ENCODE assay signal across 9 mouse cellular contexts in the genomic region with DNA sequence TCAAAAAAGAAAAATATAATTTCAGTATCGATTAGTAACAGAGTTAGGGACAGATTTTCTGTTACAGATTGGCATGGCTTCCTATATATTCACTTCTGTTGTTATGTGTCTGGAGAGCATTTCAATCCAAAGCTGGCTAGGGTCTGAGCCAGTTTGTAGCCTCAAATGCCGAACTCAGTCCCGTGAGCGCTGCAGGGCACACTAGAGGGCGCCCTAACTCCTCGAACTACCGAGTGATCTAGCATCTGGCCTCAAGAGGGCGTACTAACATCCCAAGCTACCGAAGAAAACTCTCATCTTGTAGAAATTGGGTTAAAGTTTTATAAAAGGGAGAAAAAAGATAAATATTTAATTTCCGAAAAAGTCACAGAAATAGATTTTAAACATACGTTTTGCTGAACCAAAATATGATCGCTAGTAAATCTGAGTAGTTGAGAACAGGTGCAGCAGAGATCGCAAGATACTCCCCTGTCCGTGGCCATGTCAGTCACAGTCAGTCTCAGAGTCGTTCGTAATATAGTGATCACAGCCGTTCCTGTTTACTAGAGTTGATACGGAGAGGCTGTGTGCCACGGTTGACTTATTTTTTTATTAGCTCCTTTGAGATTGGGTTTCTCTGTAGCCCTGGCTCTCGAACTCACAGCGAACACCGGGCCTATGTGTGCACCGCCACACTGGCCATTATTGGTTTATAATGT. TPM values are rescaled to one million over a fixed set of nuclear protein-coding genes. Genes with fewer than 3 reads are reported as not detected.
DNase-seq lines count a peak whose midpoint lies in the region; ATAC-seq and TF ChIP-seq lines count a peak whose summit lies in the region.
"Had no signal": no experiment of that assay in that cellular context is flagged by ENCODE, and none has a peak within 500 bp of the region (broad histone marks: within the 10 kb centered on the region; RNA-seq: fewer than 3 reads in every experiment).

No protein-coding gene starts in this region.

- no peaks in the 10 kb centered on the region for H3K36me3 ChIP-seq in forebrain, embryonic 14.5 days (ENCODE audit: control insufficient read depth, insufficient read depth, low read length)
- no peaks in the 10 kb centered on the region for H3K36me3 ChIP-seq in forebrain, embryonic 12.5 days (replicated peaks)
- H3K36me3 ChIP-seq in lung, embryonic 14.5 days (ENCODE audit: insufficient read depth), result no peaks in the 10 kb centered on the region
- H3K36me3 ChIP-seq: limb, embryonic 15.5 days had no signal

- DNase-seq in forebrain, embryonic 14.5 days (ENCODE audit: low spot score), result peak; percentile 66
- DNase-seq in brain, embryonic 14.5 days (ENCODE audit: low read depth), result peak; percentile 68
- peak; percentile 78 for DNase-seq in kidney, postnatal 10 days
- peak; percentile 85 for DNase-seq in lung, embryonic 14.5 days
- DNase-seq in spleen, adult 12 weeks (ENCODE audit: low spot score), result peak; percentile 21

- 53% methylated on average over 23 of the region's 23 CpGs for WGBS in forebrain, embryonic 14.5 days
- 51% methylated on average over 23 of the region's 23 CpGs for WGBS in forebrain, embryonic 12.5 days
- 47% methylated on average over 23 of the region's 23 CpGs for WGBS in lung, embryonic 14.5 days

- peak; percentile 91 for TF ChIP-seq CTCF in brain, embryonic 14.5 days (IDR thresholded peaks at IDR 0.05; ENCODE audit: borderline replicate concordance, extremely low read depth, insufficient read depth, insufficient read length)
- peak; percentile 86 for TF ChIP-seq CTCF in lung, embryonic 14.5 days (IDR thresholded peaks at IDR 0.05; ENCODE audit: low read depth)

- H3K4me2 ChIP-seq in forebrain, embryonic 14.5 days (ENCODE audit: low read length), result no peak overlapping the region
- no peak overlapping the region for H3K4me2 ChIP-seq in forebrain, embryonic 12.5 days
- no peak overlapping the region for H3K4me2 ChIP-seq in lung, embryonic 14.5 days
- H3K4me2 ChIP-seq: limb, embryonic 15.5 days had no signal

- no peak overlapping the region for H3K9ac ChIP-seq in forebrain, embryonic 14.5 days (ENCODE audit: low read length)
- no peak overlapping the region for H3K9ac ChIP-seq in forebrain, embryonic 12.5 days
- H3K9ac ChIP-seq in lung, embryonic 14.5 days, result no peak overlapping the region
- H3K9ac ChIP-seq: limb, embryonic 15.5 days had no signal

- no peak for TF ChIP-seq POLR2A in brain, embryonic 14.5 days (IDR thresholded peaks at IDR 0.05; ENCODE audit: borderline replicate concordance, extremely low read depth, insufficient read depth, insufficient read length, poor library complexity, severe bottlenecking)

- H3K4me1 ChIP-seq in forebrain, embryonic 14.5 days (ENCODE audit: control insufficient read depth, insufficient read depth, low read length), result no peaks in the 10 kb centered on the region
- H3K4me1 ChIP-seq in forebrain, embryonic 12.5 days, result no peaks in the 10 kb centered on the region
- no peaks in the 10 kb centered on the region for H3K4me1 ChIP-seq in lung, embryonic 14.5 days (ENCODE audit: insufficient read depth)
- H3K4me1 ChIP-seq: limb, embryonic 15.5 days had no signal

- no peaks in the 10 kb centered on the region for H3K9me3 ChIP-seq in forebrain, embryonic 14.5 days (replicated peaks; ENCODE audit: control insufficient read depth, low read length)
- no peaks in the 10 kb centered on the region for H3K9me3 ChIP-seq in forebrain, embryonic 12.5 days
- no peaks in the 10 kb centered on the region for H3K9me3 ChIP-seq in lung, embryonic 14.5 days (ENCODE audit: low read depth, low read length)
- H3K9me3 ChIP-seq: limb, embryonic 15.5 days had no signal

- ATAC-seq in forebrain, embryonic 14.5 days, result no peak
- no peak for ATAC-seq in forebrain, embryonic 12.5 days (ENCODE audit: low FRiP score)
- ATAC-seq in CD4-positive, CD25-positive, alpha-beta regulatory T cell, adult 4 months, result peak; percentile 81
- ATAC-seq in frontal cortex, adult (ENCODE audit: low TSS enrichment), result peak; percentile 88
- no peak for ATAC-seq in lung, embryonic 14.5 days (ENCODE audit: insufficient read depth)

- no peaks in the 10 kb centered on the region for H3K27me3 ChIP-seq in forebrain, embryonic 14.5 days (replicated peaks; ENCODE audit: control insufficient read depth, insufficient read depth, low read length)
- H3K27me3 ChIP-seq in forebrain, embryonic 12.5 days, result no peaks in the 10 kb centered on the region
- no peaks in the 10 kb centered on the region for H3K27me3 ChIP-seq in lung, embryonic 14.5 days (ENCODE audit: insufficient read depth, low read length)
- H3K27me3 ChIP-seq: limb, embryonic 15.5 days had no signal

- no peak overlapping the region for H3K27ac ChIP-seq in forebrain, embryonic 14.5 days (ENCODE audit: low read depth, low read length)
- H3K27ac ChIP-seq in forebrain, embryonic 12.5 days, result no peak overlapping the region
- H3K27ac ChIP-seq in lung, embryonic 14.5 days (ENCODE audit: low read depth), result no peak overlapping the region
- H3K27ac ChIP-seq: limb, embryonic 15.5 days had no signal

- no peak overlapping the region for H3K4me3 ChIP-seq in forebrain, embryonic 14.5 days (ENCODE audit: low read depth, low read length)
- H3K4me3 ChIP-seq in forebrain, embryonic 12.5 days (replicated peaks), result no peak overlapping the region
- H3K4me3 ChIP-seq in lung, embryonic 14.5 days (ENCODE audit: low read depth, low read length), result no peak overlapping the region
- H3K4me3 ChIP-seq: limb, embryonic 15.5 days had no signal

RNA-seq across cellular contexts. Expression of a gene that starts 13.4 kb away (rescaled TPM):
- 0.20 and 0.24 TPM in 2 replicates for polyA plus RNA-seq in forebrain, embryonic 14.5 days (2014; fragmentation: Nextera tagmentation; extraction: Ambion mirVana)
- 0.38 and 0.42 TPM in 2 replicates for polyA plus RNA-seq in forebrain, embryonic 12.5 days (2016; fragmentation: Nextera tagmentation; extraction: Ambion mirVana)
- polyA plus RNA-seq in CD4-positive, CD25-positive, alpha-beta regulatory T cell, adult 4 months (2017; shearing (Covaris generic)), result under 1 TPM in 1 of 2 experiments, not detected in 1; 0.11 TPM
- 1.00 and 1.5 TPM in 2 replicates for polyA plus RNA-seq in brain, embryonic 14.5 days (2012; rRNA removed)
- polyA plus RNA-seq in lung, embryonic 14.5 days (2014; fragmentation: Nextera tagmentation; extraction: Ambion mirVana), result 0.18 and 0.20 TPM in 2 replicates

RNA-seq across cellular contexts. Expression of a gene that starts 14.5 kb away (rescaled TPM):
- not detected in 2 replicates for polyA plus RNA-seq in forebrain, embryonic 14.5 days (2014; fragmentation: Nextera tagmentation; extraction: Ambion mirVana)
- not detected in 2 replicates for polyA plus RNA-seq in forebrain, embryonic 12.5 days (2016; fragmentation: Nextera tagmentation; extraction: Ambion mirVana)
- polyA plus RNA-seq in CD4-positive, CD25-positive, alpha-beta regulatory T cell, adult 4 months (2017; shearing (Covaris generic)), result not detected
- polyA plus RNA-seq in brain, embryonic 14.5 days (2012; rRNA removed), result 0.23 and 0.25 TPM in 2 replicates
- not detected in 2 replicates for polyA plus RNA-seq in lung, embryonic 14.5 days (2014; fragmentation: Nextera tagmentation; extraction: Ambion mirVana)

RNA-seq across cellular contexts. Expression of a gene that starts 36.6 kb away (rescaled TPM):
- polyA plus RNA-seq in forebrain, embryonic 14.5 days (2014; fragmentation: Nextera tagmentation; extraction: Ambion mirVana), result 172 and 188 TPM in 2 replicates
- polyA plus RNA-seq in forebrain, embryonic 12.5 days (2016; fragmentation: Nextera tagmentation; extraction: Ambion mirVana), result 136 and 139 TPM in 2 replicates
- 10 to 100 TPM; 64.1 to 76.8 TPM for polyA plus RNA-seq in CD4-positive, CD25-positive, alpha-beta regulatory T cell, adult 4 months (2017; shearing (Covaris generic))
- polyA plus RNA-seq in brain, embryonic 14.5 days (2012; rRNA removed), result 58.8 and 66.6 TPM in 2 replicates
- 140 and 142 TPM in 2 replicates for polyA plus RNA-seq in lung, embryonic 14.5 days (2014; fragmentation: Nextera tagmentation; extraction: Ambion mirVana)

Comparison
In these comparisons a context has a peak if more than half of its experiments do, and no peak if none do; other contexts are left out.
1. ATAC-seq: peak in CD4-positive, CD25-positive, alpha-beta regulatory T cell, adult 4 months (single experiment) and frontal cortex, adult (single experiment); none in forebrain, embryonic 14.5 days (single experiment), forebrain, embryonic 12.5 days (single experiment) and lung, embryonic 14.5 days (single experiment).
2. DNase-seq: peak in every context shown above with its lines; median percentile 85 in lung, embryonic 14.5 days; 78 in kidney, postnatal 10 days; 68 in brain, embryonic 14.5 days; 66 in forebrain, embryonic 14.5 days; 21 in spleen, adult 12 weeks.